Mouse (Mus musculus): ENCODE data around the gene Foxp3. TPM values are rescaled to one million over a fixed set of nuclear protein-coding genes. Genes with fewer than 3 reads are reported as not detected.

Gene Foxp3
- total RNA-seq, 2 experiments from 2014 or later: not detected

GRCm38 (mm10) chrX:7610035-7610434, 36.6 kb downstream of the Foxp3 start:
- ATAC-seq (replicated peaks; ENCODE audit: poor library complexity, severe bottlenecking): no peak

GRCm38 (mm10) chrX:7610536-7611258, 37.3 kb downstream of the Foxp3 start:
- peak; percentile 33 for ATAC-seq (replicated peaks; ENCODE audit: poor library complexity, severe bottlenecking)

- ATAC-seq (replicated peaks; ENCODE audit: poor library complexity, severe bottlenecking): no peak
Measured at GRCm38 (mm10) chrX:7617889-7618551, 44.6 kb downstream of the Foxp3 start.

- ATAC-seq (replicated peaks; ENCODE audit: poor library complexity, severe bottlenecking): peak; percentile 84
Measured at GRCm38 (mm10) chrX:7632560-7632959, 59.1 kb downstream of the Foxp3 start.

DNA sequence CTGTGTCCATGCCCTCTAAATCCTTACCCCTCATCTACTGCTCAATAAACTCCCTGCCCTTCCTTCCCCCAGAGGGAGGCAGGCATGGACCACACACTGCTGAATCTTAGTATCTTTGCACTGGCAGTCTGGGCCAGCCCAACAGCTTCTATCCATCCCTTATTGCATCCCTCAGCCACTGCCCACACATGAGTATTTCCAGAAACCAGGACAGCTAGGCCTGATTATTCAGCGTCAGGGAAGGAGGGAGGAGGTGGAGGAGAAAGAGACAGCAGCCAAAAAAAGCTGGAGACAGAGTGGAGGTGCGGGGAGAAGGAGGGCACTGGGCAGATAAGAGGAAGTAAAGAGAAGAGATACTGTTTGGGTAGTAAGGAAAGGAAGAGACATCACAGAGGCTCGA, 61.7 kb downstream of the Foxp3 start:
- ATAC-seq (replicated peaks; ENCODE audit: poor library complexity, severe bottlenecking): no peak

- ATAC-seq (replicated peaks; ENCODE audit: poor library complexity, severe bottlenecking): peak; percentile 100
Measured at GRCm38 (mm10) chrX:7638401-7639091, 65.1 kb downstream of the Foxp3 start, which contains the start of gene Syp. TSS of gene Syp (plus strand) at chrX:7638471.

- no peak for ATAC-seq (replicated peaks; ENCODE audit: poor library complexity, severe bottlenecking)
Measured at GRCm38 (mm10) chrX:7639536-7640325, 66.3 kb downstream of the Foxp3 start.

DNA sequence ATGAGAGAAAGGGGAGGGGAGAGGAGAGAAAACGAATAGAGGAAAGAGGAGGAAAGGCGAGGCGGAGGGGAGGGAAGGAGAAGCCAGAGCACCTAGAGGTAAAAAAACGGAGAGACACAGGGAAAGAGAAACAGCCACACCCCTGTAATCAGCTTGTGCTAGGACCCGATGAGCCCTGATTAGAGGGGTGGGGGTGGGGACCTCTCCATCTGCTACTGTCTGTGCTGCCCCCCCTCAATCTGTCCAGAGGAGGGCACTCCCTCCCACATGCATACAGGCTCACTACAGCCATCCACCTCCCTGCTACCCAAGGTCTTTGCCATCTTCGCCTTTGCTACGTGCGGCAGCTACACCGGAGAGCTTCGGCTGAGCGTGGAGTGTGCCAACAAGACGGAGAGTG, 67.3 kb downstream of the Foxp3 start:
- no peak for ATAC-seq (replicated peaks; ENCODE audit: poor library complexity, severe bottlenecking)

Other genes with a start within 250 kb of the Foxp3 start
- 0.30 and 1.2 TPM in 2 replicates for gene Usp27x, start 197.8 kb upstream of the Foxp3 start, total RNA-seq (2014; fragmentation: Nextera tagmentation)
- gene Usp27x, start 197.8 kb upstream of the Foxp3 start, total RNA-seq (2017): 0.56 and 0.67 TPM in 2 replicates
- 0.30 and 1.8 TPM in 2 replicates for gene Ppp1r3f, start 639 bp downstream of the Foxp3 start, total RNA-seq (2014; fragmentation: Nextera tagmentation)
- gene Ppp1r3f, start 639 bp downstream of the Foxp3 start, total RNA-seq (2017): 0.26 and 1.6 TPM in 2 replicates
- gene Ccdc22, start 31.9 kb downstream of the Foxp3 start, total RNA-seq (2014; fragmentation: Nextera tagmentation): 37.5 and 38.0 TPM in 2 replicates
- gene Ccdc22, start 31.9 kb downstream of the Foxp3 start, total RNA-seq (2017): 41.4 and 45.7 TPM in 2 replicates
- 0.53 TPM in 1 of 2 replicates, not detected in the other for gene Cacna1f, start 33.4 kb downstream of the Foxp3 start, total RNA-seq (2014; fragmentation: Nextera tagmentation)
- gene Cacna1f, start 33.4 kb downstream of the Foxp3 start, total RNA-seq (2017): 0.09 and 0.46 TPM in 2 replicates
- gene Syp, start 64.8 kb downstream of the Foxp3 start, total RNA-seq (2014; fragmentation: Nextera tagmentation): 0.23 and 0.97 TPM in 2 replicates
- 0.13 TPM in 1 of 2 replicates, not detected in the other for gene Syp, start 64.8 kb downstream of the Foxp3 start, total RNA-seq (2017)
- 8.4 and 12.5 TPM in 2 replicates for gene Prickle3, start 83.6 kb downstream of the Foxp3 start, total RNA-seq (2014; fragmentation: Nextera tagmentation)
- 2.6 and 2.7 TPM in 2 replicates for gene Prickle3, start 83.6 kb downstream of the Foxp3 start, total RNA-seq (2017)
- gene Plp2, start 97.7 kb downstream of the Foxp3 start, total RNA-seq (2014; fragmentation: Nextera tagmentation): 51.4 and 73.9 TPM in 2 replicates
- 16.0 and 20.9 TPM in 2 replicates for gene Plp2, start 97.7 kb downstream of the Foxp3 start, total RNA-seq (2017)
- not detected in 2 replicates for gene Magix, start 107.6 kb downstream of the Foxp3 start, total RNA-seq (2014; fragmentation: Nextera tagmentation)
- 0.17 TPM in 1 of 2 replicates, not detected in the other for gene Magix, start 107.6 kb downstream of the Foxp3 start, total RNA-seq (2017)
- 18.9 and 21.2 TPM in 2 replicates for gene Gpkow, start 123.5 kb downstream of the Foxp3 start, total RNA-seq (2014; fragmentation: Nextera tagmentation)
- 30.4 and 32.7 TPM in 2 replicates for gene Gpkow, start 123.5 kb downstream of the Foxp3 start, total RNA-seq (2017)
- gene Wdr45, start 140.7 kb downstream of the Foxp3 start, total RNA-seq (2014; fragmentation: Nextera tagmentation): 24.1 and 31.2 TPM in 2 replicates
- gene Wdr45, start 140.7 kb downstream of the Foxp3 start, total RNA-seq (2017): 22.5 and 27.6 TPM in 2 replicates
- gene Gm45208, start 148.6 kb downstream of the Foxp3 start, total RNA-seq (2014; fragmentation: Nextera tagmentation): not detected in 2 replicates
- gene Gm45208, start 148.6 kb downstream of the Foxp3 start, total RNA-seq (2017): not detected in 2 replicates
- gene Praf2, start 154.8 kb downstream of the Foxp3 start, total RNA-seq (2014; fragmentation: Nextera tagmentation): 4.3 and 16.1 TPM in 2 replicates
- gene Praf2, start 154.8 kb downstream of the Foxp3 start, total RNA-seq (2017): 2.8 and 6.2 TPM in 2 replicates
- gene Ccdc120, start 177.3 kb downstream of the Foxp3 start, total RNA-seq (2014; fragmentation: Nextera tagmentation): not detected in 2 replicates
- 0.04 and 0.21 TPM in 2 replicates for gene Ccdc120, start 177.3 kb downstream of the Foxp3 start, total RNA-seq (2017)
- 17.4 and 27.8 TPM in 2 replicates for gene Tfe3, start 188.9 kb downstream of the Foxp3 start, total RNA-seq (2014; fragmentation: Nextera tagmentation)
- 5.7 and 7.2 TPM in 2 replicates for gene Tfe3, start 188.9 kb downstream of the Foxp3 start, total RNA-seq (2017)
- gene Gripap1, start 216.1 kb downstream of the Foxp3 start, total RNA-seq (2014; fragmentation: Nextera tagmentation): 43.6 and 52.5 TPM in 2 replicates
- gene Gripap1, start 216.1 kb downstream of the Foxp3 start, total RNA-seq (2017): 59.7 and 78.0 TPM in 2 replicates
- 0.32 and 2.5 TPM in 2 replicates for gene Kcnd1, start 248.6 kb downstream of the Foxp3 start, total RNA-seq (2014; fragmentation: Nextera tagmentation)
- 0.31 TPM in 1 of 2 replicates, not detected in the other for gene Kcnd1, start 248.6 kb downstream of the Foxp3 start, total RNA-seq (2017)